Mouse (Mus musculus): Measurements from ENCODE around the gene Dnajc5.
A peak's percentile ranks its signal among the peaks of the same experiment; 100 is the strongest.

Gene Dnajc5

DNA sequence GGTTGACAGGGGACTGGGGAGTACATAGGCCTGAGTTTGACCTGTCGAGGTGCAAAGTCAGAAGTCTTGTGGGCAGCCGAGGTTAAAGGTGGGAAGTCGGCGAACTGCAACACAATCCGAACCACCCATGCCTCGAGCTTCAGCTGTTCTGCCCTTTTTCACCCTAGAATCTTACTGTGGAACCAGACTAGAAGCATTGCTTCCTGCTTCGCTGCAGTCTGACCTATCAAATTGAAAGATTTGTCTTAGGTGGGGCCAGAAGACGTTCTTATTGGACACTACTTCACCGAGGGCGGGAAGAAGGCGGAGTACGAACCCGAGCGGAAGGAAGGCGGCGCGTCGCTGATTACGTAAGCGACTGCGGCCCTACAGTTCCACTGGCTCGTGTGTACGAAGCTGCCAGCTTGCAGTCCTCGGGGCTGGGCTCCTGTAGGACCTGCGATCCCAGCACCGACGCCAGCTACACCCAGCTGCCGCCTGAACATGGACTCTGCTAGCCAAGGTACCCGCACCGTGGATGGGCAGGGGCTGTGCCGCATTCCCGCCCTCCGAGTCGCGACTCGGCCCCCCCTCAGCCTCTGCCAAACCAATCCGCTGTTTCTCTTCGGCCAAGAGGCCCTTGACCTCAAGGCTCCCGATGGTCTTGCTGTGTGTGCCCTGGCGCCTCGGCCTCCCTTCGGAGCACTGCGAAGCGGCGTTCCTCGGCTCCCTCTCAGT lies 23.3 kb upstream of the Dnajc5 start, which contains the start of gene Tpd52l2:
Gene Tpd52l2, plus strand, starts transcription at position 312 of the 717 bp plus-strand sequence.
- Histone ChIP-seq H3K4me1 (replicated peaks; ENCODE audit: low read depth, low read length) (peaks cover 62% of the 10 kb centered on the region), H3K36me3 (ENCODE audit: insufficient read depth, low read length) (peaks cover 39% of the 10 kb centered on the region), H3K4me3 (replicated peaks; ENCODE audit: low read length) (peak within 1 kb of the TSS; percentile 99), H3K9me3 (ENCODE audit: low read length) (no peaks in the 10 kb centered on the region), H3K27me3 (ENCODE audit: insufficient read depth, low read length) (peaks cover 12% of the 10 kb centered on the region)
- TF ChIP-seq POU5F1 (IDR thresholded peaks at IDR 0.05; ENCODE audit: borderline replicate concordance, low read length) (no peak), CTCF (conservative IDR thresholded peaks at IDR 0.05; ENCODE audit: low read length) (no peak), NANOG (IDR thresholded peaks at IDR 0.05; ENCODE audit: borderline replicate concordance, low read length) (no peak)

DNA sequence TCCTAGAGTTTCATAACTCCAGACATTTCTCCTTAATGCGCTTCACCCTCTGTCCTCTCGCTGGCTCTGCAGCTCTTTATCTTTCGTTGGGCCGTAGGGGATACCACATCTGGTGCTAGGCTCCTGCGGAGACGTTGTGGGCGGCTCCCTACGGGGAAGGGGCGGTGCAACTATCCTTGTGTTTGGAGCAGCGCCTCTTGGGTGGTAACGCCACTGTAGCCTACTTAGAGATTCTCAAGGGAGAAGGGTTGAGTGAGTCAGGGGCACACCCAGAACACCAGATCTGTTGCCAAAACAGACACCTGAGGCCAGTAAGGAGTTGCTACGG lies 22.8 kb upstream of the Dnajc5 start:
- peak overlapping the region; percentile 99 for H3K4me3 ChIP-seq (replicated peaks; ENCODE audit: low read length)
- H3K9me3 ChIP-seq (ENCODE audit: low read length) = no peaks in the 10 kb centered on the region
- peaks cover 58% of the 10 kb centered on the region for H3K4me1 ChIP-seq (replicated peaks; ENCODE audit: low read depth, low read length)
- TF ChIP-seq CTCF (conservative IDR thresholded peaks at IDR 0.05; ENCODE audit: low read length) (no peak), NANOG (IDR thresholded peaks at IDR 0.05; ENCODE audit: borderline replicate concordance, low read length) (no peak)
- H3K27me3 ChIP-seq (ENCODE audit: insufficient read depth, low read length) = peaks cover 12% of the 10 kb centered on the region
- peaks cover 44% of the 10 kb centered on the region for H3K36me3 ChIP-seq (ENCODE audit: insufficient read depth, low read length)

GRCm38 (mm10) chr2:181498644-181499043 lies 21.6 kb upstream of the Dnajc5 start:
- Histone ChIP-seq H3K27me3 (ENCODE audit: insufficient read depth, low read length) (peaks cover 5% of the 10 kb centered on the region; the same call in 1 of the 2 replicates), H3K9me3 (ENCODE audit: low read length) (no peaks in the 10 kb centered on the region), H3K36me3 (ENCODE audit: insufficient read depth, low read length) (peaks cover 55% of the 10 kb centered on the region), H3K4me1 (replicated peaks; ENCODE audit: low read depth, low read length) (peaks cover 50% of the 10 kb centered on the region), H3K4me3 (replicated peaks; ENCODE audit: low read length) (no peak overlapping the region)
- no peak for TF ChIP-seq POU5F1 (IDR thresholded peaks at IDR 0.05; ENCODE audit: borderline replicate concordance, low read length)
- TF ChIP-seq NANOG (IDR thresholded peaks at IDR 0.05; ENCODE audit: borderline replicate concordance, low read length) = no peak
- TF ChIP-seq CTCF (conservative IDR thresholded peaks at IDR 0.05; ENCODE audit: low read length) = no peak

- peaks cover 99% of the 10 kb centered on the region for H3K36me3 ChIP-seq (ENCODE audit: insufficient read depth, low read length)
- H3K4me3 ChIP-seq (replicated peaks; ENCODE audit: low read length) = no peak overlapping the region
- no peak for TF ChIP-seq POU5F1 (IDR thresholded peaks at IDR 0.05; ENCODE audit: borderline replicate concordance, low read length)
- TF ChIP-seq NANOG (IDR thresholded peaks at IDR 0.05; ENCODE audit: borderline replicate concordance, low read length) = no peak
- TF ChIP-seq CTCF (conservative IDR thresholded peaks at IDR 0.05; ENCODE audit: low read length) = no peak
- H3K9me3 ChIP-seq (ENCODE audit: low read length) = no peaks in the 10 kb centered on the region
- no peaks in the 10 kb centered on the region for H3K27me3 ChIP-seq (ENCODE audit: insufficient read depth, low read length)
- H3K4me1 ChIP-seq (replicated peaks; ENCODE audit: low read depth, low read length) = no peaks in the 10 kb centered on the region
Measured at GRCm38 (mm10) chr2:181509191-181509590, 11.1 kb upstream of the Dnajc5 start.

- H3K9me3 ChIP-seq (ENCODE audit: low read length) = no peaks in the 10 kb centered on the region
- TF ChIP-seq POU5F1 (IDR thresholded peaks at IDR 0.05; ENCODE audit: borderline replicate concordance, low read length) (no peak), CTCF (conservative IDR thresholded peaks at IDR 0.05; ENCODE audit: low read length) (no peak), NANOG (IDR thresholded peaks at IDR 0.05; ENCODE audit: borderline replicate concordance, low read length) (no peak)
- no peaks in the 10 kb centered on the region for H3K27me3 ChIP-seq (ENCODE audit: insufficient read depth, low read length)
- peaks cover 98% of the 10 kb centered on the region for H3K36me3 ChIP-seq (ENCODE audit: insufficient read depth, low read length)
- no peaks in the 10 kb centered on the region for H3K4me1 ChIP-seq (replicated peaks; ENCODE audit: low read depth, low read length)
- no peak overlapping the region for H3K4me3 ChIP-seq (replicated peaks; ENCODE audit: low read length)
Measured at GRCm38 (mm10) chr2:181511231-181511630, 9.1 kb upstream of the Dnajc5 start.

DNA sequence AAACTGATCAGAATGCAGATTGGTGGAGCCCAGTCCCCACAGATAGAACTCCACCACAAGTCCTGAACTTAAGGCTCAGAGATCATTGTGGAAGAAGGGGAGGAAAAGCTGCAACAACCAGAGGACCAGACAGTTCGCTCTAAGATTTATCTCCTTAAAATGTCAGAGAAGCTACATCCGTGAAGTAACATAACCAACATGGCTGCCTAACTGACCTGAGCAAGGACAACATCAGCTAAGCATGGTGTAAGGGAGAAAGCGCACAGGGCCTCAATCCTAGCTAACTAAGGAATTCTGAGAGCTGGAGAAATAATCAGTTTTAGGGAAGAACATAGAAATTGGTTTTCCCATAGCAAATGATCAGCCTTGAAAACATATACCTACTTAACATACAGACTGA lies 1.1 kb upstream of the Dnajc5 start:
- Histone ChIP-seq H3K9me3 (ENCODE audit: low read length) (no peaks in the 10 kb centered on the region), H3K36me3 (ENCODE audit: insufficient read depth, low read length) (peaks cover 58% of the 10 kb centered on the region), H3K4me3 (replicated peaks; ENCODE audit: low read length) (peak overlapping the region; percentile 95), H3K27me3 (ENCODE audit: insufficient read depth, low read length) (no peaks in the 10 kb centered on the region), H3K4me1 (replicated peaks; ENCODE audit: low read depth, low read length) (peaks cover 41% of the 10 kb centered on the region)
- TF ChIP-seq CTCF (conservative IDR thresholded peaks at IDR 0.05; ENCODE audit: low read length) = no peak
- TF ChIP-seq NANOG (IDR thresholded peaks at IDR 0.05; ENCODE audit: borderline replicate concordance, low read length) = no peak
- no peak for TF ChIP-seq POU5F1 (IDR thresholded peaks at IDR 0.05; ENCODE audit: borderline replicate concordance, low read length)

DNA sequence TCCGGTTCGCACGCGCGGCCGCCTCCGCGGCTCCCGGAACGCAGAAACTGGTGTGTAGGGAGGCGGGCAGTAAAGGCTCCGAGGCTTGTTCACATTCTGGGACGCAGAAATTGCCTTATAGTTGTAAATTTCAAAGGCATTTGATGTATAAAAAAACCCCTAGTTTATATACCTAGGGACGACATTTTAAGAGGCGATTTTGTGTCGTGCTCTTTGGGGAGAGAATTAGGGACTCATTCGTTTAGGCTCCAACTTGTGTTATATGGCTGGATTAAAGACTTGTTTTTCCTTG lies 597 bp downstream of the Dnajc5 start:
- H3K9me3 ChIP-seq (ENCODE audit: low read length) = no peaks in the 10 kb centered on the region
- TF ChIP-seq CTCF (conservative IDR thresholded peaks at IDR 0.05; ENCODE audit: low read length) = no peak
- H3K36me3 ChIP-seq (ENCODE audit: insufficient read depth, low read length) = peaks cover 54% of the 10 kb centered on the region
- H3K4me1 ChIP-seq (replicated peaks; ENCODE audit: low read depth, low read length) = peaks cover 47% of the 10 kb centered on the region
- H3K27me3 ChIP-seq (ENCODE audit: insufficient read depth, low read length) = no peaks in the 10 kb centered on the region
- peak overlapping the region; percentile 95 for H3K4me3 ChIP-seq (replicated peaks; ENCODE audit: low read length)

DNA sequence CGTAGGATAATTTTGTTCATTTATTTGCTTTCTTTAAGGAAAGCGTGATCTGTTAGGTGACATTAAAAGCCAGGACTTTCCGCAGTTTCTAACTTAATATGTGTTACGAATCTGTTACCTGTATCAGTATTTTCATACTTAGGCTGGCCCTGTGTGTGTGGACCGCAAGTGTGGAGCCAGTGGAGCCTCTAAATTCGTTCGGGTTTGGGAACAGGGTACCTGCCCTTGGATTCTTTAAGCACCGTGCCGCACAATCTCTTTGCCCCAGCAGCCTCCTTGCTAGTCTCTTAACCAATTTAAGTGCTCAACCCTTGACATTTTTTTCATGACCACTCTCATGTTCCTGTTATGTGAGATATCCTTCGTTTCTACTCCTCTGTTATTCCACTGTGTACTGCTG lies 1.2 kb downstream of the Dnajc5 start:
- TF ChIP-seq NANOG (IDR thresholded peaks at IDR 0.05; ENCODE audit: borderline replicate concordance, low read length) (no peak), POU5F1 (IDR thresholded peaks at IDR 0.05; ENCODE audit: borderline replicate concordance, low read length) (no peak)
- H3K27me3 ChIP-seq (ENCODE audit: insufficient read depth, low read length) = no peaks in the 10 kb centered on the region
- no peaks in the 10 kb centered on the region for H3K9me3 ChIP-seq (ENCODE audit: low read length)
- peaks cover 47% of the 10 kb centered on the region for H3K4me1 ChIP-seq (replicated peaks; ENCODE audit: low read depth, low read length)
- H3K36me3 ChIP-seq (ENCODE audit: insufficient read depth, low read length) = peaks cover 53% of the 10 kb centered on the region
- peak overlapping the region; percentile 95 for H3K4me3 ChIP-seq (replicated peaks; ENCODE audit: low read length)

GRCm38 (mm10) chr2:181522811-181523210 lies 2.5 kb downstream of the Dnajc5 start:
- Histone ChIP-seq H3K4me1 (replicated peaks; ENCODE audit: low read depth, low read length) (peaks cover 47% of the 10 kb centered on the region), H3K36me3 (ENCODE audit: insufficient read depth, low read length) (peaks cover 47% of the 10 kb centered on the region), H3K27me3 (ENCODE audit: insufficient read depth, low read length) (no peaks in the 10 kb centered on the region), H3K9me3 (ENCODE audit: low read length) (no peaks in the 10 kb centered on the region), H3K4me3 (replicated peaks; ENCODE audit: low read length) (no peak overlapping the region)
- TF ChIP-seq NANOG (IDR thresholded peaks at IDR 0.05; ENCODE audit: borderline replicate concordance, low read length) (no peak), CTCF (conservative IDR thresholded peaks at IDR 0.05; ENCODE audit: low read length) (peak; percentile 90), POU5F1 (IDR thresholded peaks at IDR 0.05; ENCODE audit: borderline replicate concordance, low read length) (no peak)
